Mouse (Mus musculus) lung, adult 2 months (tissue): Measurements from ENCODE around the gene Mei1. TPM values are rescaled to one million over a fixed set of nuclear protein-coding genes. Genes with fewer than 3 reads are reported as not detected.

ENCODE experiments used
- DNase-seq: peaks from one replicate; pipeline ENCODE4 v3.0.0; 2022
- H3K4me1 ChIP-seq: fragments of 200-500 bp; 2 replicates; pipeline ENCODE4 v1.6.1; 2011; ENCODE audit warnings: low read length; ENCODE audit not compliant: control insufficient read depth, insufficient read depth
- H3K4me3 ChIP-seq: fragments of 200-500 bp; replicated peaks from 2 replicates; pipeline ENCODE3; 2011; ENCODE audit warnings: low read depth, mild to moderate bottlenecking, control low read depth, low read length; ENCODE audit errors: extremely low read depth
- CTCF ChIP-seq: fragments of 200-500 bp; IDR thresholded peaks from 2 replicates; pipeline ENCODE4 v1.5.1; 2011; ENCODE audit warnings: mild to moderate bottlenecking, low read length, control low read depth; ENCODE audit not compliant: insufficient read depth
- POLR2A ChIP-seq: fragments of 200-500 bp; IDR thresholded peaks from 2 replicates; pipeline ENCODE4 v1.6.1; 2011; ENCODE audit warnings: low read depth, mild to moderate bottlenecking, control low read depth, low read length, borderline replicate concordance; ENCODE audit errors: extremely low read depth
- WGBS: fragments of 180-500 bp; shearing (Covaris S2); methylation state at CpG from one replicate; pipeline ENCODE4 v1.1.7; 2018; 5-methylcytosine and 5-hydroxymethylcytosine counted together
- polyA plus RNA-seq: library from polyadenylated mRNA; depleted of rRNA; stranded (reverse); fragments of >200 nt; gene quantifications from 2 replicates; pipeline ENCODE4 v1.2.3, GENCODE M21; 2012

Gene Mei1
- polyA plus RNA-seq, 1 experiment, result not detected

DNA sequence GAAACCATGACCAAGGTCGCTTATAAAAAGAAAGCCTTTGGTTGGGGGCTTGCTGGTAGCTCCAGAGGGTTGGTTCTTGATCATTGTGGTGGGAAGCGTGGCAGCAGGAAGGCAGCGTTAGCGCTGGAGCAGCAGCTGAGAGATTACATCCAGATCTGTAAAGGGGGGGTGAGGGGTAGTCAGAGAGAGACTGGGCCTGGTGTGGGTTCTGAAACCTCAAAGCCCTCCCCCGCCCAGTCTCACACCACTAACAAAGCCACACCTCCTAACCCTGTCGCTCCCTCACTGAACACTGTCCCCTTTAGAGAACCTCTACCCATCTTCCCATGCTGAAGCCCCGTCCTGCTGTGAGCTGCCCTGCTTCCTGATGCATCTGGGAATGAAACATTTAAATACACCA, 60.8 kb downstream of the Mei1 start:
- Histone ChIP-seq H3K4me1 (peaks cover 5% of the 10 kb centered on the region; the same call in 1 of the 2 replicates), H3K4me3 (no peak overlapping the region)
- no peak for TF ChIP-seq CTCF
- TF ChIP-seq POLR2A, result no peak
- 73% methylated on average over 7 of the region's 7 CpGs for WGBS
- no peak for DNase-seq

- no peak for TF ChIP-seq POLR2A
- no peak for TF ChIP-seq CTCF
- Histone ChIP-seq H3K4me3 (no peak overlapping the region), H3K4me1 (no peaks in the 10 kb centered on the region)
- DNase-seq, result no peak
- WGBS, result 84% methylated on average over 4 of the region's 4 CpGs
These were observed 65.6 kb downstream of the Mei1 start for GRCm38 (mm10) chr15:82135372-82135771.

DNA sequence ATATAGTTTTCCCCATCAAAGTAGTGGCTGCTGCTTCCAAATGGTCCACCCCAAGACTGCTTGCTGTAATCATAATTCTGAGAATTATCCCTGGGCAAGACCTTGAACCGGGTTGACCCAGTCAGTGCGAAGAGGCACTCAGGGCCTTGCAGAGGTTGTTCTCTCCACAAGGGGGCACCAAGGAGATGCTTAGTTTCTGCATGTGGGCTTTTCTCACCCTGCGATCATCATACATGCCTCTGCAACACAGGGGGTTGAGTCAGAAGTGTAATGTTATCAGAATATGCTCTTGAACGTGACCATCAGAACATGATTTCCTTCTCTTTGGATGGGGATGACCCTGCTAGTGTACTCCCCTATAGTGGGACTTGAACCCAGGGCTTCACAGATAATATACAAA, 68.8 kb downstream of the Mei1 start:
- WGBS, result 26% methylated on average over 4 of the region's 4 CpGs
- no peak for DNase-seq
- no peaks in the 10 kb centered on the region for H3K4me1 ChIP-seq
- H3K4me3 ChIP-seq, result no peak overlapping the region
- no peak for TF ChIP-seq POLR2A
- TF ChIP-seq CTCF, result peak; percentile 85

GRCm38 (mm10) chr15:82139196-82139595, 69.4 kb downstream of the Mei1 start:
- TF ChIP-seq CTCF (no peak), POLR2A (no peak)
- no peaks in the 10 kb centered on the region; the same call in 1 of the 2 replicates for H3K4me1 ChIP-seq
- 92% methylated on average over 8 of the region's 8 CpGs for WGBS
- no peak overlapping the region for H3K4me3 ChIP-seq
- DNase-seq, result no peak

DNA sequence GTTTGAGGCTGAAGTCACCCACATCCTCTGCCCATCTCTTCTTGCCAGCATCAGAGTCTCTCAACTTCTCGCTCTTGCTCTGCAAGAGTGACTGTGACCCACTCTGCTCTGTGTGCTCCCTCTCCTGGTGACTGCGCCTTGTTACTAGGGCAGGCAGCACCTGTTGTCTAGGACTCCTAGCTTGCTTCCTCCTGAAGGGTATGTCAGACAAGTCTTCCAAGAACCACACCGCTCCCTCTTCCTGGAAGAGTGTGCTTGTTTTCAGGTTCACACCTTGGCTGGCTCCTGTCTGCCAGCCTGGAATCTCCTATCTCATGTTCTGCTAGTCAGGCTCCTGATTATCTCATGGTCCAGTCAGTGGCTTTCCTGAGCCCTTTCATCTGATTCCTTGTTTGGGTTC, 70.6 kb downstream of the Mei1 start:
- Histone ChIP-seq H3K4me1 (no peaks in the 10 kb centered on the region; the same call in 1 of the 2 replicates), H3K4me3 (no peak overlapping the region)
- no peak for DNase-seq
- TF ChIP-seq POLR2A (no peak), CTCF (no peak)
- 83% methylated on average over 3 of the region's 3 CpGs for WGBS

- peaks cover 10% of the 10 kb centered on the region for H3K4me1 ChIP-seq
- H3K4me3 ChIP-seq, result no peak overlapping the region
- WGBS, result 60% methylated on average over 5 of the region's 5 CpGs
- DNase-seq, result no peak
- no peak for TF ChIP-seq POLR2A
- TF ChIP-seq CTCF, result no peak
These were observed 74.4 kb downstream of the Mei1 start for GRCm38 (mm10) chr15:82144157-82144556.

- 39% methylated on average over 2 of the region's 2 CpGs for WGBS
- peaks cover 10% of the 10 kb centered on the region for H3K4me1 ChIP-seq
- DNase-seq, result no peak
- TF ChIP-seq POLR2A, result no peak
- no peak for TF ChIP-seq CTCF
- H3K4me3 ChIP-seq, result no peak overlapping the region
These were observed 75.6 kb downstream of the Mei1 start for GRCm38 (mm10) chr15:82145408-82145807.

- peaks cover 10% of the 10 kb centered on the region for H3K4me1 ChIP-seq
- DNase-seq, result no peak
- TF ChIP-seq POLR2A, result no peak
- TF ChIP-seq CTCF, result no peak
- peak overlapping the region; percentile 68 for H3K4me3 ChIP-seq
- WGBS, result 21% methylated on average over 11 of the region's 11 CpGs
These were observed 76.3 kb downstream of the Mei1 start for GRCm38 (mm10) chr15:82145851-82146769.

DNA sequence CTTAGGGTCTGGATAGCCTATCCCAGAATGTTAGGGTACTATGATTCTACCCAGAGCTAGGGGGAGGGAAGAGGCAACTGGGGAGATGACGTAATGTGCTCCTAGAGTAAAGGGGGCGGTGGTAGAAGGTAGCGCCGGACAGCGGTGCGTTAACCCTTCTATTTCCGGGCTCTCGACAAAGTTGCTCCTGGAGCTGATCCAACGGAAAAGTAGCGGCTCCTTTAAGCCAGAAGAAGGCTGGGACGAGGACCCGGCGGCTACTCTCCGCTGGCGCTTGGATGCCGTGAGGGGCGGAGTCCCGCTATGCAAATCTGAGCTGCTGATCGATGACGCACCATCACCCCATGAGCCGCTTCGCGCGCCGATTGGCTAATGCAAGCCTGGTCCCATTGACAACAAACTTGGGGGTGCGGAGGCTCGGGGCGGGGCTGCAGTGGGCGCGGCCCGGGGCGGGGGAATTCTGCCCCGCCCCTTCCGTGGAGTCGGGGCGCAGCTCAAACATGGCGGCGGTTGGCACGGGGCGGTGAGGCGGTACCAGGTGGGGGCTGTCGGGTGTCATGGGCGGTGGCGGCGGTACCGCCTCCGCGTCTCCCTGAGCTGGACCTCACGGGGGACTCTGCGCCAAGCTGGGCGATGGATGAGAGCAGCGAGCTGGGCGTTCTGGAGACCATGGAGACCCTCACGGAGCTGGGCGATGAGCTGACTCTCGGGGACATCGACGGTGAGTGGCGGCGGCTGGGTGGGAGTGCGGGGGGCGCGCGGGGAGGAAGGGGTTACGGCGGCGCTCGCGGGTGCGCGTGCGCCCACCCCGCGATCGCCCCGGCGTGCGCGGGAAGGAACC, 77.2 kb downstream of the Mei1 start, which contains the start of gene Srebf2:
Gene Srebf2, plus strand, starts transcription at position 412 of the 841 bp plus-strand sequence.
- WGBS, result under 1% methylated on average over 78 of the region's 79 CpGs
- DNase-seq, result peak; percentile 96

GRCm38 (mm10) chr15:82147611-82148111, 77.9 kb downstream of the Mei1 start:
- WGBS, result 1% methylated on average over 50 of the region's 50 CpGs
- DNase-seq, result peak; percentile 67
- Histone ChIP-seq H3K4me3 (peak overlapping the region; percentile 82), H3K4me1 (peaks cover 10% of the 10 kb centered on the region)
- TF ChIP-seq CTCF, result no peak
- TF ChIP-seq POLR2A, result 0 out of 2 replicates have a peak, but pooled peaks have one; percentile 16

More for the DNA sequence above, 77.2 kb downstream of the Mei1 start, which contains the start of gene Srebf2:
- peak within 1 kb of the TSS; percentile 82 for H3K4me3 ChIP-seq
- TF ChIP-seq POLR2A, result peak; percentile 60; the same call in 1 of the 2 replicates
- no peak for TF ChIP-seq CTCF
- H3K4me1 ChIP-seq, result peaks cover 10% of the 10 kb centered on the region
